Mouse (Mus musculus): ENCODE measurements at regions not wholly inside any gene's neighbourhood (a gene's known extent, or its start where the extent isn't known, plus 50 kb on each side); places are given as distances from the start of the nearest gene placed in this dataset.

DNA sequence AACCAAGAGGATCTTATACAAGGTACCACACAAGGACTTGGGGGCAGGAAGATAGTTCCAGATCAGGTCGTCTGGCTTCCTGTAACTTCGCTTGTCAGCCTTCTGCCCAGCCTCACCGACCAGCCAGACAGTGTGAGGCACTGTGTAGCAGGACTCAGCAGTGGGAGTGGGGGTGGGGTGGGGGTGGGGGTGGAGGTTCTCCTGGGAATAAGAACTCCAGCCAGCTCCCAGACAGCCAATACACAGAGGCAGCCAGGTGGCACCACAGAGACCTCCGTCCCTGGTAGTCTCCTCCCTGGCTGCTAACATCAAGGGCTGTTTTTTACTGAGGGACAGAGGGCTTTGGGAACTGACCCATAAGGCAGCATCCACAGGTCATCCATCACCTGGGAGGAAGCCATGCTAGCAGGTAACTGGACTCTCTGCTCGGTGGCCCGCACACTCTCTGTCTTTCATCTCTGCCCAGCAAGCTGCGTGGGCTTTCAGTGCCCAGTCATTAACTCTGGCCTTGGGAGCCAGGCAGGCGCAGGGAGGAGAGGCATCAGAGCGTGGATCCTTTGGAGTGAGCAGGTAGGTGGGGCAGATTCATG is 60.3 kb upstream of the Wnt4 start:
- no peaks in the 10 kb centered on the region for H3K9me3 ChIP-seq (ENCODE audit: control insufficient read depth, low read length)
- no peak overlapping the region for H3K9ac ChIP-seq (replicated peaks; ENCODE audit: low read depth, low read length)
- H3K4me2 ChIP-seq (ENCODE audit: low read depth, low read length) = no peak overlapping the region
- no peaks in the 10 kb centered on the region for H3K27me3 ChIP-seq (ENCODE audit: control insufficient read depth, insufficient read depth, low read length)
- 83% methylated on average over 9 of the region's 9 CpGs for WGBS
- no peak for ATAC-seq (ENCODE audit: low read depth)
- no peaks in the 10 kb centered on the region for H3K36me3 ChIP-seq (ENCODE audit: control insufficient read depth, insufficient read depth, low read length)
- no peak overlapping the region for H3K27ac ChIP-seq (ENCODE audit: low read depth, low read length)
- H3K4me1 ChIP-seq (ENCODE audit: control insufficient read depth, insufficient read depth, low read length) = no peaks in the 10 kb centered on the region
- H3K4me3 ChIP-seq (ENCODE audit: low read depth, low read length) = no peak overlapping the region

DNA sequence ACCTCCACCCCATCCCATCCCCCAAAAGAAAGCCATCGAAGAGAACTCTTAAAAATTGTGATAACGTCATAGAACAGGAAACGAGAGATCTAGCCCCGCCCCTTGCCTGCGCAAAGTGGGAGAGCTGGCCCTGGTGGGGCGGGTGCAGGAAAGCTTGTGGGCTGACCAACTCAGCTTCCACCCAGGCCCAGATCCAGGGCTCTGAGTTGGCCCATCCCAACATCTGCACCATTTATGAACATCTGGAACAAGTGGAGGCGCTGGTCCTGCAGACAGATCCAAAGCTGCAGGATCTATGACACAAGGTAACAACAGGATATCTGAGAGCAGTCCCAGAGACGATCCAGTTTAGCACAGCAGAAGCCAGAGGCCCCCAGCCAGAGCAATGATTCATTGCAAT is 62.7 kb upstream of the Wnt4 start:
- Histone ChIP-seq H3K4me1 (ENCODE audit: control insufficient read depth, insufficient read depth, low read length) (no peaks in the 10 kb centered on the region), H3K4me3 (ENCODE audit: low read depth, low read length) (no peak overlapping the region), H3K27me3 (ENCODE audit: control insufficient read depth, insufficient read depth, low read length) (no peaks in the 10 kb centered on the region), H3K9ac (replicated peaks; ENCODE audit: low read depth, low read length) (no peak overlapping the region), H3K4me2 (ENCODE audit: low read depth, low read length) (no peak overlapping the region), H3K36me3 (ENCODE audit: control insufficient read depth, insufficient read depth, low read length) (no peaks in the 10 kb centered on the region), H3K9me3 (ENCODE audit: control insufficient read depth, low read length) (no peaks in the 10 kb centered on the region), H3K27ac (ENCODE audit: low read depth, low read length) (no peak overlapping the region)
- WGBS = 90% methylated on average over 8 of the region's 8 CpGs
- ATAC-seq (ENCODE audit: low read depth) = no peak

DNA sequence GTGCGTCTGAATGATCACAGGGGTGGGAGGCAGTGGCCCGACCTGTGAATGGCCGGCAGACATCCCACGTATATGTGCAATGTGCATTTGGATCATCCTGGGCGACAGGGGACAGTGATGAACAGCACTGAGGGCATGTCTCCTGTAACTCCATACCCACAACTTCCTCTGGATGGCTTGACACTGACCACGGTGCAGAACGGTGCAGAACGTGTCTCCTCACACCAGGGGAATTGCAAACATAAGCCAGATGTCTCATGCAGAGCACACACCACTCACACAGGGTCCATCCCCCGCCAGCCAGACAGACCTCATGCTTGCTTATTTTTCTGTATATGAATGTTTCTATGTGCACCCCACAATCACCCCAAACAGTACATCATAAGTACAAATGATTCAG is 64.4 kb upstream of the Wnt4 start:
- Histone ChIP-seq H3K4me1 (ENCODE audit: control insufficient read depth, insufficient read depth, low read length) (no peaks in the 10 kb centered on the region), H3K36me3 (ENCODE audit: control insufficient read depth, insufficient read depth, low read length) (no peaks in the 10 kb centered on the region), H3K9ac (replicated peaks; ENCODE audit: low read depth, low read length) (no peak overlapping the region), H3K9me3 (ENCODE audit: control insufficient read depth, low read length) (no peaks in the 10 kb centered on the region), H3K4me3 (ENCODE audit: low read depth, low read length) (no peak overlapping the region), H3K27ac (ENCODE audit: low read depth, low read length) (no peak overlapping the region), H3K4me2 (ENCODE audit: low read depth, low read length) (no peak overlapping the region), H3K27me3 (ENCODE audit: control insufficient read depth, insufficient read depth, low read length) (no peaks in the 10 kb centered on the region)
- 84% methylated on average over 9 of the region's 9 CpGs for WGBS
- no peak for ATAC-seq (ENCODE audit: low read depth)

DNA sequence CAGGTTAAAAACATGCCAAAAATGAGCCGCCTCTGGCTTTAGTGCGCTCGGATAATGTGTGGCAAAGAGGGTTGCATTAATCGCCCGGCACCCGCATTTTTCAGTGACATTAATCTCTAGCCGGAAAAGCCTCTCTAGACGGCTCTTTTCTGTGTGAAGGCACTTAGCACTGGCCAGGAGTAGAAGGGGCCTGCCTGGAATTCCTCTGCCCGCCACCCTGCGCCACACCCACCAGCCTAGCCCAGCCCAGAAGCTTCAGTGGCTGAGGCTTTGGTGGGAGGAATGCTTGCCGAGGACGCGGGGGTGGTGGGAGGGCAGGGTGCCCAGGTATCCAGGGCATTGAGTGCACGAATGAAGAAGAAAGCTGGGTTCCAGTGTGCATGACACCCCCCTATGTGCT is 65.2 kb upstream of the Wnt4 start:
- Histone ChIP-seq H3K9ac (replicated peaks; ENCODE audit: low read depth, low read length) (no peak overlapping the region), H3K4me1 (ENCODE audit: control insufficient read depth, insufficient read depth, low read length) (no peaks in the 10 kb centered on the region), H3K9me3 (ENCODE audit: control insufficient read depth, low read length) (no peaks in the 10 kb centered on the region), H3K4me3 (ENCODE audit: low read depth, low read length) (no peak overlapping the region), H3K27ac (ENCODE audit: low read depth, low read length) (no peak overlapping the region), H3K36me3 (ENCODE audit: control insufficient read depth, insufficient read depth, low read length) (no peaks in the 10 kb centered on the region), H3K27me3 (ENCODE audit: control insufficient read depth, insufficient read depth, low read length) (no peaks in the 10 kb centered on the region), H3K4me2 (ENCODE audit: low read depth, low read length) (no peak overlapping the region)
- 41% methylated on average over 14 of the region's 14 CpGs for WGBS
- ATAC-seq (ENCODE audit: low read depth) = no peak

DNA sequence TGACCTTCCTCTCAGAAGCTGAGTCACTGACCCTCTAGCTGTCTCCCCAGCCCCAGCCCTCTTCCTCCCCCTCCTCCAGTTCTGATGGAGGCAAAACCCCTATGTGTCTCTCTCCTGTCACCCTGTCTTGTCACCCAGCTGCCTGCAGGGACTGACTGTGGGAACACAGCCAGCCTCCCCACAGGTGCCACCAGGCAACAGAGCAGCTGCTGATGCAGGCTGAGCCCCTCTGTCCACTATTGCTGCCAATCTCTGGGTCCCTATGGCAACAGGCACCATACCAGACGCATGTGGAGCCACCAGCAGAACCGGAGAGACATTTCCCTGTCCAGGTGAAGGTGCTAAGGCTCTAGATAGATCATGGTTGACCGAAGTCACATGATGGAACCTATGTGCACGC is 66.0 kb upstream of the Wnt4 start:
- Histone ChIP-seq H3K27ac (ENCODE audit: low read depth, low read length) (no peak overlapping the region), H3K9ac (replicated peaks; ENCODE audit: low read depth, low read length) (no peak overlapping the region), H3K4me2 (ENCODE audit: low read depth, low read length) (no peak overlapping the region), H3K4me1 (ENCODE audit: control insufficient read depth, insufficient read depth, low read length) (no peaks in the 10 kb centered on the region), H3K36me3 (ENCODE audit: control insufficient read depth, insufficient read depth, low read length) (no peaks in the 10 kb centered on the region), H3K27me3 (ENCODE audit: control insufficient read depth, insufficient read depth, low read length) (no peaks in the 10 kb centered on the region), H3K9me3 (ENCODE audit: control insufficient read depth, low read length) (no peaks in the 10 kb centered on the region), H3K4me3 (ENCODE audit: low read depth, low read length) (no peak overlapping the region)
- 75% methylated on average over 4 of the region's 4 CpGs for WGBS
- ATAC-seq (ENCODE audit: low read depth) = no peak

DNA sequence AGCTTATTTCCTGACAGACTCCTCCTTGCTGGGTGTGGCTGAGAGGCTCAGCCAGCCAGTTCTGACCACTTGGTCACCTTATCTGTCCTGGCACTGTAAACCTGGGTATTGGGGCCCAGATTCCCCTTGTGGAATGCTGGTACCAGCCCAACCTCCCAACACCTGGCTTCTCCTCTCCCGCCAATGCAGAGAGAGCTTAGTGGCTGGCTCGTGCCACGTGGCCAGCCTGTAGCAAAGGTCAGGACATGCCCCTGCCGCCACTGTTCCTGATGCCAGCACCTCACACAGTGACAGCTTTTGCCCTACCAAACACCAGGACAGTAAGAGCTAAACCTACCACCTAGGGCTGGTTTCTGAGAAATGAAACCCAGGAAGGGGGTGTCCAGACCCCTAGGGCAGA is 66.8 kb upstream of the Wnt4 start:
- no peak overlapping the region for H3K4me2 ChIP-seq (ENCODE audit: low read depth, low read length)

DNA sequence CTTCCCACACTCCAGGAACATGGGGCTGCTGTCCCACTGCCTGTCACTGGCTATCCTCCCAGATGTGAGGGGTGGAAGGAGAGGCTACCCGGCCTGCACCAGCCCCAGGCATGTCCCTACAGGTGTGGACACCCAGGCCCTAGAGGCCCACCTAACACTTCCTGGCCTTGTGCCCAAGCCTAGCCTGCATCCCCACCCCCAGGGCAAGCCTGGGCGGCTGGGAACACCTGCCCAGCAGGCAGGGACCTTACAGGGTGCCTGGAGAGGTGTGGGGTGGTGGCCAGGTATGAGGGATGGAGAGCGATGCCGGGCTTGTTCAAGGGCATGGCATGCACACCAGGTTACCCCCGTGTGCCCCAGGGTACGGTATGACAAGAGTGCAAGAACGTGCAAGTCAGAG is 76.3 kb upstream of the Wnt4 start:
- WGBS = 92% methylated on average over 7 of the region's 7 CpGs
- H3K4me1 ChIP-seq (ENCODE audit: control insufficient read depth, insufficient read depth, low read length) = no peaks in the 10 kb centered on the region

More for the DNA sequence above, 66.8 kb upstream of the Wnt4 start:
- no peak overlapping the region for H3K27ac ChIP-seq (ENCODE audit: low read depth, low read length)
- WGBS = 85% methylated on average over 4 of the region's 4 CpGs
- H3K27me3 ChIP-seq (ENCODE audit: control insufficient read depth, insufficient read depth, low read length) = no peaks in the 10 kb centered on the region
- no peaks in the 10 kb centered on the region for H3K36me3 ChIP-seq (ENCODE audit: control insufficient read depth, insufficient read depth, low read length)
- no peak overlapping the region for H3K4me3 ChIP-seq (ENCODE audit: low read depth, low read length)
- no peak overlapping the region for H3K9ac ChIP-seq (replicated peaks; ENCODE audit: low read depth, low read length)
- no peaks in the 10 kb centered on the region for H3K4me1 ChIP-seq (ENCODE audit: control insufficient read depth, insufficient read depth, low read length)
- H3K9me3 ChIP-seq (ENCODE audit: control insufficient read depth, low read length) = no peaks in the 10 kb centered on the region
- ATAC-seq (ENCODE audit: low read depth) = no peak

DNA sequence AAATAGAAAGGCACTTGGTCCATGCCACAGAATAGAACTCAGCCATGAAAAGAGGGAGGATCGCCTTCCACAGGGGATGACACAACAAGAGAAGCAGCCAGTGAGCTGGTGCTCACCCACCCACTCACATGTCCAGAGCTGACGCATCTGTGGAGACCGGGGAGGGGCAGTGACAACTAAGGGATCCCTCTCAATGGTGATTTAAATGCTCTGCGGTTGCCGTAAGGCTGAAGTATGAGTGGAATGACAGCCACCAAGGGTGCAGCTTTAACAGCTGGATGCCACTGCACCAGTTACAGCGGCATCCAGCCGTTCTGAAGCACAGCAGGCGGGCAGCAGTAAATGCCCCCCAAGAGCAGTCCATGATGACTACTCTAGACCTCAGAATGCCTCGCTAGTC is 76.9 kb upstream of the Wnt4 start:
- Histone ChIP-seq H3K4me2 (ENCODE audit: low read depth, low read length) (no peak overlapping the region), H3K36me3 (ENCODE audit: control insufficient read depth, insufficient read depth, low read length) (no peaks in the 10 kb centered on the region), H3K4me1 (ENCODE audit: control insufficient read depth, insufficient read depth, low read length) (no peaks in the 10 kb centered on the region), H3K27me3 (ENCODE audit: control insufficient read depth, insufficient read depth, low read length) (no peaks in the 10 kb centered on the region), H3K4me3 (ENCODE audit: low read depth, low read length) (no peak overlapping the region), H3K9ac (replicated peaks; ENCODE audit: low read depth, low read length) (no peak overlapping the region), H3K9me3 (ENCODE audit: control insufficient read depth, low read length) (no peaks in the 10 kb centered on the region), H3K27ac (ENCODE audit: low read depth, low read length) (no peak overlapping the region)
- WGBS = 36% methylated on average over 9 of the region's 9 CpGs
- no peak for ATAC-seq (ENCODE audit: low read depth)

More for the DNA sequence above, 76.3 kb upstream of the Wnt4 start:
- no peak for ATAC-seq (ENCODE audit: low read depth)
- no peaks in the 10 kb centered on the region for H3K36me3 ChIP-seq (ENCODE audit: control insufficient read depth, insufficient read depth, low read length)
- no peaks in the 10 kb centered on the region for H3K9me3 ChIP-seq (ENCODE audit: control insufficient read depth, low read length)
- H3K4me3 ChIP-seq (ENCODE audit: low read depth, low read length) = no peak overlapping the region
- no peak overlapping the region for H3K4me2 ChIP-seq (ENCODE audit: low read depth, low read length)
- no peak overlapping the region for H3K27ac ChIP-seq (ENCODE audit: low read depth, low read length)
- no peak overlapping the region for H3K9ac ChIP-seq (replicated peaks; ENCODE audit: low read depth, low read length)
- no peaks in the 10 kb centered on the region for H3K27me3 ChIP-seq (ENCODE audit: control insufficient read depth, insufficient read depth, low read length)

DNA sequence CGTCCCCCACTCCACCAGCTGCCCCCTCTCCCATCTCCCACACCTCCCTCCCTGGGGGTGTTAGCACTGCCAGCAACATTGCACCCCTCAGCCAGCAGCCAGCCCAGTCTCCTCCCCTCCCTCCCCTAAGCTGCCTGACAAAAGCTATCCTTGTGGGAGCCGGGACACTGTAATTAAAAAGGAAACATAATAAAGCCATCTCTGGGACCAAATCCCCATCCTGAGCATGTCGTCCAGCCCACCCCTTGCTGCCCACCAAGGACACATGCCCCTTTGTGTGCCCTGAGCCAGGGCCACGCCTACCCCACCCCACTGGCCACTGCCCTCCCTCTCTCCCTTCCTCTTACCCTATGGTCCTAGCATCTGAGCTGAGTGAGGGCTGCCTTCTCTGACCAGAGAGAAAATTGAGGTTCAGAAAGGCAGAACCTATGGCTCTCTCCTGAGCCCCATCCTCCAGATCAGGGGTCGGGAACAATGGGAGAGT is 80.8 kb upstream of the Wnt4 start:
- Histone ChIP-seq H3K36me3 (ENCODE audit: control insufficient read depth, insufficient read depth, low read length) (no peaks in the 10 kb centered on the region), H3K4me2 (ENCODE audit: low read depth, low read length) (no peak overlapping the region), H3K4me3 (ENCODE audit: low read depth, low read length) (no peak overlapping the region), H3K27me3 (ENCODE audit: control insufficient read depth, insufficient read depth, low read length) (no peaks in the 10 kb centered on the region), H3K27ac (ENCODE audit: low read depth, low read length) (no peak overlapping the region), H3K9me3 (ENCODE audit: control insufficient read depth, low read length) (no peaks in the 10 kb centered on the region), H3K9ac (replicated peaks; ENCODE audit: low read depth, low read length) (no peak overlapping the region), H3K4me1 (ENCODE audit: control insufficient read depth, insufficient read depth, low read length) (no peaks in the 10 kb centered on the region)
- WGBS = 34% methylated on average over 5 of the region's 5 CpGs
- ATAC-seq (ENCODE audit: low read depth) = no peak
